Comparison of ENCODE assay signal across 7 mouse cellular contexts in genomic region chr4:130252441-130253157, GRCm38 (mm10). TPM values are rescaled to one million over a fixed set of nuclear protein-coding genes. Genes with fewer than 3 reads are reported as not detected.
DNase-seq lines count a peak whose midpoint lies in the region; TF ChIP-seq lines count a peak whose summit lies in the region.

No protein-coding gene starts in this region.

- peaks cover 2% of the 10 kb centered on the region for H3K4me1 ChIP-seq in bone marrow, adult 2 months (ENCODE audit: control insufficient read depth, insufficient read depth, low read length)
- peaks cover 11% of the 10 kb centered on the region for H3K4me1 ChIP-seq in testis, adult 2 months (ENCODE audit: control insufficient read depth, insufficient read depth, low read length)

- TF ChIP-seq POLR2A in bone marrow, adult 2 months (IDR thresholded peaks at IDR 0.05; ENCODE audit: borderline replicate concordance, control insufficient read depth, low read depth, low read length): peak; percentile 46; the same call in 1 of the 2 replicates
- 0 out of 2 replicates have a peak, but pooled peaks have one; percentile 21 for TF ChIP-seq POLR2A in testis, adult 2 months (IDR thresholded peaks at IDR 0.05; ENCODE audit: control insufficient read depth, low read depth, low read length)

- no peaks in the 10 kb centered on the region for H3K36me3 ChIP-seq in testis, adult 2 months (ENCODE audit: control insufficient read depth, insufficient read depth, low read length)

- peak overlapping the region; percentile 59 for H3K27ac ChIP-seq in bone marrow, adult 2 months (ENCODE audit: control insufficient read depth, insufficient read depth, low read depth, low read length, poor library complexity)
- H3K27ac ChIP-seq in testis, adult 2 months (ENCODE audit: control insufficient read depth, insufficient read depth, low read depth, low read length): no peak overlapping the region

- peak; percentile 16 for DNase-seq in retina, embryonic 14.5 days (ENCODE audit: low spot score)
- DNase-seq in retina, postnatal 1 day: no peak
- peak; percentile 25 for DNase-seq in kidney, postnatal 14 days
- DNase-seq in frontal cortex, postnatal 10 days (ENCODE audit: low spot score in 2 of 2): no peak
- no peak for DNase-seq in cerebellum, postnatal 10 days

- H3K4me3 ChIP-seq in bone marrow, adult 2 months (replicated peaks; ENCODE audit: control insufficient read depth, low read depth, low read length): peak overlapping the region; percentile 55
- H3K4me3 ChIP-seq in testis, adult 2 months (ENCODE audit: control insufficient read depth, low read depth, low read length): no peak overlapping the region

- TF ChIP-seq CTCF in bone marrow, adult 2 months (IDR thresholded peaks at IDR 0.05; ENCODE audit: control insufficient read depth, insufficient read depth, low read length): no peak
- no peak for TF ChIP-seq CTCF in testis, adult 2 months (IDR thresholded peaks at IDR 0.05; ENCODE audit: control insufficient read depth, insufficient read depth, insufficient replicate concordance, low read depth, low read length)

- no peaks in the 10 kb centered on the region for H3K27me3 ChIP-seq in testis, adult 2 months (ENCODE audit: control insufficient read depth, insufficient read depth, low read length)

- 69% methylated on average over 8 of the region's 8 CpGs for WGBS in bone marrow, adult 2 months

RNA-seq across cellular contexts. Expression of gene Serinc2, which starts 26.4 kb away (rescaled TPM):
- polyA plus RNA-seq in bone marrow, adult 2 months (2011; ENCODE audit: insufficient read depth, insufficient read length, low replicate concordance, missing spikeins): 0.52 TPM in 1 of 2 replicates, not detected in the other
- polyA plus RNA-seq in testis, adult 2 months (2012; rRNA removed): 23.7 and 24.1 TPM in 2 replicates

RNA-seq across cellular contexts. Expression of gene Gm853, which starts 30.4 kb away (rescaled TPM):
- not detected in 2 replicates for polyA plus RNA-seq in bone marrow, adult 2 months (2011; ENCODE audit: insufficient read depth, insufficient read length, low replicate concordance, missing spikeins)
- polyA plus RNA-seq in testis, adult 2 months (2012; rRNA removed): 0.05 TPM in 1 of 2 replicates, not detected in the other

RNA-seq across cellular contexts. Expression of gene Fabp3, which starts 55.8 kb away (rescaled TPM):
- polyA plus RNA-seq in bone marrow, adult 2 months (2011; ENCODE audit: insufficient read depth, insufficient read length, low replicate concordance, missing spikeins): 1.6 and 44.6 TPM in 2 replicates
- polyA plus RNA-seq in testis, adult 2 months (2012; rRNA removed): 127 and 192 TPM in 2 replicates

RNA-seq across cellular contexts. Expression of gene Gm10570, which starts 55.9 kb away (rescaled TPM):
- polyA plus RNA-seq in bone marrow, adult 2 months (2011; ENCODE audit: insufficient read depth, insufficient read length, low replicate concordance, missing spikeins): not detected in 2 replicates
- polyA plus RNA-seq in testis, adult 2 months (2012; rRNA removed): not detected in 2 replicates

Comparison
In these comparisons a context has a peak if more than half of its experiments do, and no peak if none do; other contexts are left out.
1. DNase-seq: peak in retina, embryonic 14.5 days (single experiment) and kidney, postnatal 14 days (single experiment); none in retina, postnatal 1 day (single experiment), frontal cortex, postnatal 10 days (0 of 2) and cerebellum, postnatal 10 days (0 of 2).
2. RNA of gene Serinc2, which starts 26.4 kb away (polyA plus RNA-seq): 23.7 to 24.1 TPM in testis, adult 2 months; 0.52 TPM in bone marrow, adult 2 months; every median in the first group is over 10 times any median in the second.